Mouse (Mus musculus) forebrain, embryonic 16.5 days (tissue): ENCODE measurements around the gene Dync2h1. TPM values are rescaled to one million over a fixed set of nuclear protein-coding genes. Genes with fewer than 3 reads are reported as not detected.
"Not testable (repeated sequence)": the region's sequence is repeated elsewhere in the genome, so short reads cannot be mapped to it uniquely, and the experiment has no call there.

Source experiments
- ATAC-seq: fragments of 200-750 bp; cut with Nextera tagmentation; 2 replicates; pipeline ENCODE4 v1.8.0; 2017; ENCODE audit warnings: mild to moderate bottlenecking, moderate library complexity
- H3K27ac ChIP-seq: fragments of 300-500 bp; sonication (generic); 2 replicates; pipeline ENCODE4 v1.5.1; 2014; ENCODE audit warnings: low read length, control low read depth
- H3K27me3 ChIP-seq: fragments of 300-500 bp; sonication (generic); replicated peaks from 2 replicates; pipeline ENCODE4 v1.6.1; 2014; ENCODE audit warnings: low read length; ENCODE audit not compliant: control insufficient read depth, insufficient read depth
- H3K36me3 ChIP-seq: fragments of 300-500 bp; sonication (generic); 2 replicates; pipeline ENCODE4 v1.6.1; 2014; ENCODE audit not compliant: control insufficient read depth, insufficient read depth
- H3K4me1 ChIP-seq: fragments of 300-500 bp; sonication (generic); replicated peaks from 2 replicates; pipeline ENCODE4 v1.6.1; 2014; ENCODE audit warnings: low read length; ENCODE audit not compliant: control insufficient read depth, insufficient read depth
- H3K4me2 ChIP-seq: fragments of 300-500 bp; sonication (generic); 2 replicates; pipeline ENCODE4 v1.6.1; 2014; ENCODE audit warnings: mild to moderate bottlenecking, low read length, control low read depth
- H3K4me3 ChIP-seq: fragments of 300-500 bp; sonication (generic); replicated peaks from 2 replicates; pipeline ENCODE4 v1.5.1; 2014; ENCODE audit warnings: mild to moderate bottlenecking, low read length, control low read depth
- H3K9ac ChIP-seq: fragments of 300-500 bp; sonication (generic); replicated peaks from 2 replicates; pipeline ENCODE4 v1.6.1; 2014; ENCODE audit warnings: low read depth, low read length, control low read depth
- H3K9me3 ChIP-seq: fragments of 300-500 bp; sonication (generic); 2 replicates; pipeline ENCODE4 v1.6.1; 2016; ENCODE audit warnings: low read length; ENCODE audit not compliant: control insufficient read depth
- WGBS: fragments of 180-500 bp; shearing (Covaris S2); extraction: QIAGEN DNeasy Blood & Tissue Kit; methylation state at CpG from one replicate; pipeline ENCODE4 v1.1.7; 2014; 5-methylcytosine and 5-hydroxymethylcytosine counted together
- polyA plus RNA-seq: library from polyadenylated mRNA; unstranded; fragments of >200 nt; fragmentation: Nextera tagmentation; extraction: Ambion mirVana; gene quantifications from 2 replicates; pipeline ENCODE4 v1.2.1, GENCODE M21; 2015

Gene Dync2h1
- polyA plus RNA-seq, 1 experiment from 2014 or later = 23.3 TPM

DNA sequence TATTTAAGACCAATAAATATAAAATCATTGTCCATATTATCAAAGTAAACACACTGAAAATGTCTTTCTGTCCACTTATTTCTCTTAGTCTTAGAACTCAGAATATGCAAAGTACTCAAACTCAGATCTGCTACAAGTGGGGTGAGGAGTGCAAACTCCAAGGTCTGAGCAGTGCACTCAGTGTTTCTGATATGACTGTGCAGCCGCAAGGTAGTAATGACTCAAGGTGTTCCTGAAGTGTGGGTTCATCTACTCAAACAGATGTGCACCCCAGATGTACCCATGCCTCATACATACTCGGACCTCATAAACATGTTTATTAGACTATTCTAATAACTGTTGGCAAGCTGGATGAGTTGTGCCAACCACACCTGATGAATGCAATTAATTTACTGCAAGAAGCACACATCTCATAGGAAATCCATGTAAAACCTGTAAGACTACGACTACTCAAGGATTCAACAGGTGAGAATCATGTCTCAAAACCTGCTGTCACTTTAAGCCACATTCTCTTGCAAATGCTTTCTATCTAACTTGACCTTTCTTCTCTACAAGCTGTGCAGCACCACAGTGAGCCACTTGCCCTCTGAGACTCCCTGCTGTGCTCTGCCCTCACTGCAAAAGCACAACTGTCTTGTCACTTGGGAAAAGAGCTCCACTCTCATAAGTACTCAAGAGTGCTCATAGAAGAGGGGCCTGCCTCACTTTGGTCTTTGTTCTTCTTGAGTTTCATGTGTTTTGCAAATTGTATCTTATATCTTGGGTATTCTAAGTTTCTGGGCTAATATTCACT lies 195.2 kb downstream of the Dync2h1 start:
- Histone ChIP-seq H3K4me2 (no peak overlapping the region), H3K4me1 (no peaks in the 10 kb centered on the region)
- WGBS = 92% methylated on average over 3 of the region's 3 CpGs

DNA sequence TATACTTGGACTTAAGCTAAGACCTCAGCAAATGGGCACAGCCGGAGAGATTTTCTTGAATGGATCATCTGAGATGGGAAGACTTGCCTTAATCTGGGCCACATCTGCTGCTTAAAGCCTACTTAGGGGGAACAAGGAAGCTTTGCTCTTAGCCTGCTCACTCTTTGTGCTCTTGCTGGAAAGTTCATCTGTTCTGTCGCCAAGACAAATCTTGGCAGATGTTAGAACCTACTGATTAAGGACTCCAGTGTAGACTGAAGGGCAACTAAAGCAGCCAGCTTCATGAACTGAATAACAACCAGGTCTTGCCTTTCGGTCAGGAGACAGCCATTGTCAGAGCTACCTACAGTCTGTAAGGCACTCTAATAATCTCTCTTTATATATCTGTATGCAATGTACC lies 198.1 kb downstream of the Dync2h1 start:
- no peak for ATAC-seq
- H3K9me3 ChIP-seq = no peaks in the 10 kb centered on the region
- no peaks in the 10 kb centered on the region for H3K4me1 ChIP-seq
- peaks cover 5% of the 10 kb centered on the region for H3K36me3 ChIP-seq
- 78% methylated on average over 3 of the region's 3 CpGs for WGBS
- H3K4me3 ChIP-seq = no peak overlapping the region
- no peak overlapping the region for H3K4me2 ChIP-seq
- H3K27me3 ChIP-seq = no peaks in the 10 kb centered on the region
- H3K9ac ChIP-seq = no peak overlapping the region
- no peak overlapping the region for H3K27ac ChIP-seq

More for the DNA sequence above, 195.2 kb downstream of the Dync2h1 start:
- Histone ChIP-seq H3K9me3 (no peaks in the 10 kb centered on the region), H3K4me3 (no peak overlapping the region), H3K36me3 (peaks cover 3% of the 10 kb centered on the region), H3K9ac (no peak overlapping the region), H3K27ac (no peak overlapping the region), H3K27me3 (no peaks in the 10 kb centered on the region)
- ATAC-seq = no peak

DNA sequence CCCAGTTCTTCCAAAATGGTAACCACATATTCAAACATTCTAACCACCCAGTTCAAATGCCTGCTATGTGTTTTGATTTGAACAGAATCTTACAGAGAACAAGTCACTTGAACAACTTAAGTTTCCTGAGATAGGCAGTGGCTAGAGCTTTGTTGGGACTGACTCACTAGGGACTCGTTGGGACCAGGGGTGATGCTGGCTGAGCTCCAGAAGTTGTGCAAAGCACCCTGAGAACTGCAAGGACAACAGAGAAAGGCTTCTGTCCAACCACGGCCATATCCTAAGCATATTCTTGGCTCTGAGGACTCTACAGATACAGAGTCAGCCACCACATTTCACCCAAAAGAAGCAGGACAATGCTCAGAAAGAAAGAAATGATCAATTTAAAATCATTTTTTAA lies 215.1 kb downstream of the Dync2h1 start:
- Histone ChIP-seq H3K4me3 (no peak overlapping the region), H3K27me3 (no peaks in the 10 kb centered on the region), H3K4me2 (no peak overlapping the region), H3K4me1 (no peaks in the 10 kb centered on the region), H3K9me3 (no peaks in the 10 kb centered on the region), H3K27ac (no peak overlapping the region), H3K9ac (no peak overlapping the region), H3K36me3 (0 out of 2 replicates have a peak, but pooled peaks cover 3% of the 10 kb centered on the region)
- WGBS = 70% methylated on average over 2 of the region's 2 CpGs
- ATAC-seq = no peak

DNA sequence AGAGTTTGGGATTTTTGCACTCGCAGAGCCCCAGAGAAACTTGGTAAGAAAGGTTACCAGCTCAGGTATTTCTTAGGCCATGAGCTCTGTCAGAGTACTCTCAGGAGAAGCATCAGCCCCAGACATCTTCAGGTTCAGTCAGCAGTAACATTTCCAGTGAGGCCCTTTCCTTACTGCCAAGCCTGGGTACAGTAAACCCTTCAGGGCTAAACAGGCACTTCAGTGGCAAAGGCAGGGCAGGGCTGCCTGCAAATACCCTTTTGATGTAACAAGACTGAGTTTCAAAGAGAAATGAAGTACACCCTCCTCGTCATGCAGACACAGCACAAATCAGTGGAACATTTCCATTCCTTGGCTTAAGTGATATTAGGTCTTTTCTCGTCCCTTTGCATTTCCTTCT lies 219.2 kb downstream of the Dync2h1 start:
- Histone ChIP-seq H3K27ac (no peak overlapping the region), H3K9ac (no peak overlapping the region), H3K27me3 (no peaks in the 10 kb centered on the region), H3K4me2 (no peak overlapping the region), H3K9me3 (no peaks in the 10 kb centered on the region), H3K4me1 (no peaks in the 10 kb centered on the region), H3K4me3 (no peak overlapping the region), H3K36me3 (0 out of 2 replicates have a peak, but pooled peaks cover 3% of the 10 kb centered on the region)
- ATAC-seq = no peak
- WGBS = 95% methylated on average over 3 of the region's 3 CpGs

DNA sequence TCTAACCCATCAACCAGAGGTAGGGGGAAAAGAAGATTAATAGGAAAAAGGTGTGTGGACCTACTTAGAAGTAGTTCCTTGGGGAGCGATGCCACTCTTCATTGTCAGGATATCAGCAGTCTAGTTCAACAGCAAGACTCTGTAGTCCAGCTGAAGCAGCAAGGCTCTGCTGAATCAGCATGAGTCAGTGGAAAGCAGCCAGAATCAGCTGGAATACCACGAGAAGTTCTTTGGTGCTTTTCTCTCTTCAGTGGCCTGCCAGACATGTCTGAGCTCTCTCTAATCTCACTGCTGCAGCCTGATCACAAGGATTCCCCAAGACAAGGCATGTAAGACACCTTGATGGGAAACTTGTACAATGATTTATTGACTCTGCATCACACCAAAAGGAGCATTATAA lies 225.9 kb downstream of the Dync2h1 start:
- Histone ChIP-seq H3K36me3 (no peaks in the 10 kb centered on the region), H3K9ac (no peak overlapping the region), H3K4me2 (no peak overlapping the region), H3K4me3 (no peak overlapping the region), H3K4me1 (no peaks in the 10 kb centered on the region), H3K27ac (no peak overlapping the region), H3K27me3 (no peaks in the 10 kb centered on the region), H3K9me3 (no peaks in the 10 kb centered on the region)
- no peak for ATAC-seq
- 77% methylated on average over 2 of the region's 2 CpGs for WGBS

DNA sequence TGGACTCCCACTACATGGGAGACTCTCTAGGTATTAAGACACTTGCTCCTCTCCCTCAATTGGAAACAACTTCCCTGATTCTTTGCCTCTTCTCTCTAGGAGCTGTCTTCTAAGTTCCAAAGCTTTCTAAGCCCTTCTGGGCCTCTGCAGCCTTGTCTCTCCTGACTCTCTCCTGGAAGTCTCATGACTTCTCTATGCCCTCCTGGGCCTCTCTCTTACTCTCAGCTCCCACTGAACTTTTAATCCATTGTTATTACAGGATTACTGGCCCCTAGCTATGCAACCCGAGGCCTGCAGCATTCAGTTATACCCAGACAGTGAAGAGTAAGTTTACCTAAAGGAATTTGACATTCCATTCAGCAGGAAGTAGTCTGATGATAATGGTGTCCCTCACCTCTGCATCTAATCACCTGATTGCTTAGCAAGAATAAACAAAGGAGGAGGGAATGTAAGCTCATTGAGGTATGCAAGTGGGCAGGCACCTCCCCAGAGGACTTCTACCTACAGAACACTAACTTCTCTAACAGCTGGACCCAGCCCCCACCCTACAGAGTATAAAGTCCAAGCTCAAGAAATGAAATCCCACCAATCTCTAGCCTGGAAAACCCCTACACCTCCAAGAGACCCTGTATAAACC lies 256.7 kb downstream of the Dync2h1 start:
- H3K4me1 ChIP-seq = no peaks in the 10 kb centered on the region
- H3K27ac ChIP-seq = no peak overlapping the region
- no peaks in the 10 kb centered on the region for H3K27me3 ChIP-seq
- H3K9ac ChIP-seq = no peak overlapping the region
- H3K9me3 ChIP-seq = no peaks in the 10 kb centered on the region
- no peaks in the 10 kb centered on the region for H3K36me3 ChIP-seq
- ATAC-seq = no peak
- 14% methylated on average over 1 of the region's 1 CpGs for WGBS
- H3K4me3 ChIP-seq = no peak overlapping the region
- no peak overlapping the region for H3K4me2 ChIP-seq

DNA sequence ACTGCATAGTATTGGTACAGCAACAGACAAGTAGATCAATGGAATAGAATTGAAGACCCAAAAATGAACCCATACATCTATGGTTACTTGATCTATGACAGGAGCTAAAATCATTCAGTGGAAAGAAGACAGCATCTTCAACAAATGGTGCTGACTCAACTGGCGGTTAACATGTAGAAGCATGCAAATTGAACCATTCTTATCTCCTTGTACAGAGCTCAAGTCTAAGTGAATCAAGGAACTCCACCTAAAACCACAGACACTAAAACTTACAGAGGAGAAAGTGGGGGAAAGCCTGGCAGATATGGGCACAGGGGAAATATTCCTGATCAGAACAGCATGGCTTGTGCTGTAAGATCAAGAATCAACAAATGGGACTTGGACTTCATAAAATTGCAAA lies 270.8 kb downstream of the Dync2h1 start:
- Histone ChIP-seq H3K9me3 (no peaks in the 10 kb centered on the region), H3K9ac (no peak overlapping the region), H3K4me1 (no peaks in the 10 kb centered on the region), H3K36me3 (no peaks in the 10 kb centered on the region), H3K27me3 (no peaks in the 10 kb centered on the region), H3K4me3 (no peak overlapping the region), H3K27ac (no peak overlapping the region), H3K4me2 (no peak overlapping the region)
- WGBS = 92% methylated on average over 1 of the region's 1 CpGs
- ATAC-seq = no peak

DNA sequence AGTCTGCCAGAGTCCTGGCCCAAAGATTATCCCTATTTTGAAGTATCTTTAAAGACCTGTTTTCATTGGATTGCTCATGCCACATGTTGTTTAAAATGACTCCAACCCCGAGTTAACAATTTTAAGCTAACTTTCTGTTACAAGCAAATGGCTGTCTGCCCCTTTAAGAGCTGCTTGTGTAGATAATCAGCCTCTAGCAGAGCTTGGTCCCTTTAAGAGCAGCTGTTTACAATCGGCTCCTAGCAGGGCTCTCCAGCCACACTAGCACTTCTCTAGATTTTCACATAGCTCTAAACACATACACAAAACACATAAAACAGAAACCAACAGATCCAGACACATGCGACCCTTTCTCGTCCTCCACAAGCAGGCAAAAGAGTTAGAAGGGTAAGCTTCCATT lies 273.7 kb downstream of the Dync2h1 start:
- not testable (repeated sequence) for H3K36me3 ChIP-seq, H3K4me3 ChIP-seq, H3K27ac ChIP-seq, H3K4me1 ChIP-seq, H3K9me3 ChIP-seq, H3K9ac ChIP-seq, H3K27me3 ChIP-seq, ATAC-seq, H3K4me2 ChIP-seq
- 59% methylated on average over 4 of the region's 4 CpGs for WGBS

DNA sequence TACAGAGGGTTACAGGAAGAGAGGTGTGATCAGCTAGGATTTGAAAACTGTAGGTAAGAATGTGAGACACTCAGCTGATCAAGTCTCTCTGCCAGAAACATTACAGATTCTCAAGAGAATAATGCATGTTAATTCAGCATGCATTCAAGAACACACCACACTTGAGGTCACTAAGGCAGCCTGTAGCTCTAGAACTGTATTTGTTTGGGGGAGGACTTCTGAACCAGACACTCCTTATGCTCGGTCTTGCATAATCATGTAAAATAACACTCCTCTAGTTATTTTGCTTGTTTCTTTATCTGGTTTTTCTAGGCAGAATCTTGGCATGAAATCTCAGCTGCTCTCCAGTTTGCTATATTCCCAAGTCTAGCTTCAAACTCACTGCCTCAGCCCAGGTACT lies 282.6 kb downstream of the Dync2h1 start:
- no peak for ATAC-seq
- H3K9ac ChIP-seq = no peak overlapping the region
- WGBS = 79% methylated on average over 1 of the region's 1 CpGs

More for the DNA sequence above, 282.6 kb downstream of the Dync2h1 start:
- Histone ChIP-seq H3K27me3 (no peaks in the 10 kb centered on the region), H3K4me3 (no peak overlapping the region), H3K9me3 (no peaks in the 10 kb centered on the region), H3K4me1 (no peaks in the 10 kb centered on the region), H3K36me3 (no peaks in the 10 kb centered on the region), H3K27ac (no peak overlapping the region), H3K4me2 (no peak overlapping the region)
